Mouse (Mus musculus) right cerebral cortex, postnatal 4 days (tissue): ENCODE results near the gene Bnipl.
"Not testable (repeated sequence)": the region's sequence is repeated elsewhere in the genome, so short reads cannot be mapped to it uniquely, and the experiment has no call there.

Experiments used
- DNase-seq: peaks from one replicate; pipeline ENCODE4 v3.0.0-alpha.2; 2022

Gene Bnipl

GRCm38 (mm10) chr3:95235386-95236301 is 15.3 kb downstream of the Bnipl start:
- no peak for DNase-seq

GRCm38 (mm10) chr3:95233303-95233980 is 17.6 kb downstream of the Bnipl start:
- DNase-seq, result no peak

- no peak for DNase-seq
These were observed 18.2 kb downstream of the Bnipl start for GRCm38 (mm10) chr3:95232771-95233170.

GRCm38 (mm10) chr3:95231298-95232221 is 19.4 kb downstream of the Bnipl start, which contains the start of gene Mllt11:
Gene Mllt11, minus strand, starts transcription at chr3:95232171.
- DNase-seq, result no peak

GRCm38 (mm10) chr3:95230495-95231297 is 20.3 kb downstream of the Bnipl start:
- no peak for DNase-seq

- peak; percentile 43 for DNase-seq
These were observed 21.1 kb downstream of the Bnipl start for GRCm38 (mm10) chr3:95229781-95230494.

GRCm38 (mm10) chr3:95228894-95229780 is 21.9 kb downstream of the Bnipl start:
- peak; percentile 63 for DNase-seq

GRCm38 (mm10) chr3:95228148-95228893 is 22.7 kb downstream of the Bnipl start, which contains the start of gene Cdc42se1:
Gene Cdc42se1, plus strand, starts transcription at chr3:95228732.
- DNase-seq, result peak; percentile 91

- DNase-seq, result no peak
These were observed 23.8 kb downstream of the Bnipl start for GRCm38 (mm10) chr3:95227214-95227613.

- DNase-seq, result no peak
These were observed 26.7 kb downstream of the Bnipl start for GRCm38 (mm10) chr3:95224295-95224694.

GRCm38 (mm10) chr3:95223041-95223440 is 28.0 kb downstream of the Bnipl start:
- no peak for DNase-seq

- no peak for DNase-seq
These were observed 32.4 kb downstream of the Bnipl start for GRCm38 (mm10) chr3:95218466-95219137.

- peak; percentile 93 for DNase-seq
These were observed 33.5 kb downstream of the Bnipl start, which contains the start of gene Gabpb2 for GRCm38 (mm10) chr3:95217255-95218134. Gene Gabpb2, minus strand, starts transcription at chr3:95217916.

GRCm38 (mm10) chr3:95216655-95217254 is 34.2 kb downstream of the Bnipl start:
- no peak for DNase-seq

- DNase-seq, result no peak
These were observed 37.4 kb downstream of the Bnipl start for GRCm38 (mm10) chr3:95213609-95213975.

GRCm38 (mm10) chr3:95212889-95213608 is 37.9 kb downstream of the Bnipl start:
- not testable (repeated sequence) for DNase-seq
